Mouse (Mus musculus) neural tube, embryonic 15.5 days (tissue): ENCODE measurements at regions not wholly inside any gene's neighbourhood (a gene's known extent, or its start where the extent isn't known, plus 50 kb on each side); places are given as distances from the start of the nearest gene placed in this dataset.
"Not testable (repeated sequence)": the region's sequence is repeated elsewhere in the genome, so short reads cannot be mapped to it uniquely, and the experiment has no call there.

Experiments
- ATAC-seq: fragments of 200-750 bp; cut with Nextera tagmentation; 2 replicates; pipeline ENCODE4 v1.8.0; 2017; ENCODE audit warnings: mild to moderate bottlenecking, moderate TSS enrichment, moderate library complexity; ENCODE audit not compliant: low FRiP score
- H3K27ac ChIP-seq: fragments of 300-500 bp; sonication (generic); replicated peaks from 2 replicates; pipeline ENCODE4 v1.5.1; 2015; ENCODE audit warnings: mild to moderate bottlenecking, inconsistent platforms
- H3K27me3 ChIP-seq: fragments of 300-500 bp; sonication (generic); replicated peaks from 2 replicates; pipeline ENCODE4 v1.6.1; 2015; ENCODE audit warnings: inconsistent platforms
- H3K36me3 ChIP-seq: fragments of 300-500 bp; sonication (generic); 2 replicates; pipeline ENCODE4 v1.6.1; 2015; ENCODE audit warnings: inconsistent platforms
- H3K4me1 ChIP-seq: fragments of 300-500 bp; sonication (generic); 2 replicates; pipeline ENCODE4 v1.6.1; 2015; ENCODE audit warnings: inconsistent platforms
- H3K4me2 ChIP-seq: fragments of 300-500 bp; sonication (generic); 2 replicates; pipeline ENCODE4 v1.6.1; 2015; ENCODE audit warnings: inconsistent platforms, mild to moderate bottlenecking, moderate library complexity
- H3K4me3 ChIP-seq: fragments of 300-500 bp; sonication (generic); replicated peaks from 2 replicates; pipeline ENCODE4 v1.5.1; 2015; ENCODE audit warnings: mild to moderate bottlenecking, inconsistent platforms
- H3K9ac ChIP-seq: fragments of 300-500 bp; sonication (generic); replicated peaks from 2 replicates; pipeline ENCODE4 v1.6.1; 2015; ENCODE audit warnings: mild to moderate bottlenecking, inconsistent platforms
- H3K9me3 ChIP-seq: fragments of 300-500 bp; sonication (generic); replicated peaks from 2 replicates; pipeline ENCODE4 v1.6.1; 2016; ENCODE audit warnings: inconsistent platforms
- WGBS: fragments of 180-500 bp; shearing (Covaris S2); methylation state at CpG from one replicate; pipeline ENCODE4 v1.1.7; 2015; ENCODE audit warnings: mixed read lengths; 5-methylcytosine and 5-hydroxymethylcytosine counted together

GRCm38 (mm10) chr3:8143016-8143415 is 1466.9 kb downstream of the Zfp704 start:
- Histone ChIP-seq H3K36me3 (no peaks in the 10 kb centered on the region), H3K9ac (no peak overlapping the region), H3K4me1 (no peaks in the 10 kb centered on the region), H3K27me3 (no peaks in the 10 kb centered on the region), H3K4me3 (no peak overlapping the region), H3K4me2 (no peak overlapping the region), H3K27ac (no peak overlapping the region), H3K9me3 (0 out of 2 replicates have a peak, but pooled peaks cover 3% of the 10 kb centered on the region)
- 85% methylated on average over 2 of the region's 2 CpGs for WGBS
- ATAC-seq: no peak

GRCm38 (mm10) chr3:8142190-8142589 is 1467.7 kb downstream of the Zfp704 start:
- Histone ChIP-seq H3K27me3 (no peaks in the 10 kb centered on the region), H3K4me3 (no peak overlapping the region), H3K4me1 (no peaks in the 10 kb centered on the region), H3K4me2 (no peak overlapping the region), H3K27ac (no peak overlapping the region), H3K9ac (no peak overlapping the region), H3K9me3 (0 out of 2 replicates have a peak, but pooled peaks cover 2% of the 10 kb centered on the region), H3K36me3 (no peaks in the 10 kb centered on the region)
- 78% methylated on average over 3 of the region's 3 CpGs for WGBS
- no peak for ATAC-seq

GRCm38 (mm10) chr3:8141664-8142084 is 1468.2 kb downstream of the Zfp704 start:
- H3K4me1 ChIP-seq: no peaks in the 10 kb centered on the region
- ATAC-seq: no peak
- no peak overlapping the region for H3K9ac ChIP-seq
- H3K9me3 ChIP-seq: no peaks in the 10 kb centered on the region
- no peaks in the 10 kb centered on the region for H3K27me3 ChIP-seq
- H3K27ac ChIP-seq: no peak overlapping the region
- H3K36me3 ChIP-seq: no peaks in the 10 kb centered on the region
- no peak overlapping the region for H3K4me2 ChIP-seq
- 53% methylated on average over 2 of the region's 2 CpGs for WGBS
- H3K4me3 ChIP-seq: no peak overlapping the region

GRCm38 (mm10) chr3:8123641-8124040 is 1486.2 kb downstream of the Zfp704 start:
- not testable (repeated sequence) for ATAC-seq, H3K36me3 ChIP-seq, H3K4me2 ChIP-seq, H3K9me3 ChIP-seq, H3K4me1 ChIP-seq, H3K27ac ChIP-seq, H3K4me3 ChIP-seq, H3K27me3 ChIP-seq, H3K9ac ChIP-seq
- WGBS: 46% methylated on average over 1 of the region's 1 CpGs

GRCm38 (mm10) chr3:8123141-8123540 is 1486.7 kb downstream of the Zfp704 start:
- Histone ChIP-seq H3K36me3 (no peaks in the 10 kb centered on the region), H3K9me3 (no peaks in the 10 kb centered on the region), H3K27me3 (no peaks in the 10 kb centered on the region), H3K4me1 (no peaks in the 10 kb centered on the region), H3K4me2 (no peak overlapping the region), H3K9ac (no peak overlapping the region), H3K27ac (no peak overlapping the region), H3K4me3 (no peak overlapping the region)
- 70% methylated on average over 3 of the region's 3 CpGs for WGBS
- ATAC-seq: no peak

- H3K9me3 ChIP-seq: no peaks in the 10 kb centered on the region
- H3K4me1 ChIP-seq: no peaks in the 10 kb centered on the region
- no peak overlapping the region for H3K27ac ChIP-seq
- H3K4me2 ChIP-seq: no peak overlapping the region
- ATAC-seq: no peak
- no peaks in the 10 kb centered on the region for H3K36me3 ChIP-seq
- WGBS: 86% methylated on average over 1 of the region's 1 CpGs
- H3K9ac ChIP-seq: no peak overlapping the region
- no peak overlapping the region for H3K4me3 ChIP-seq
- H3K27me3 ChIP-seq: no peaks in the 10 kb centered on the region
Observed at GRCm38 (mm10) chr3:8098291-8098690, 1478.0 kb upstream of the 1700008P02Rik start.

- no peak overlapping the region for H3K27ac ChIP-seq
- WGBS: 85% methylated on average over 2 of the region's 2 CpGs
- no peaks in the 10 kb centered on the region for H3K4me1 ChIP-seq
- no peak overlapping the region for H3K4me2 ChIP-seq
- H3K4me3 ChIP-seq: no peak overlapping the region
- H3K9ac ChIP-seq: no peak overlapping the region
- H3K36me3 ChIP-seq: no peaks in the 10 kb centered on the region
- H3K9me3 ChIP-seq: no peaks in the 10 kb centered on the region
- ATAC-seq: no peak
- no peaks in the 10 kb centered on the region for H3K27me3 ChIP-seq
Observed at GRCm38 (mm10) chr3:8084749-8085148, 1464.5 kb upstream of the 1700008P02Rik start.

- Histone ChIP-seq H3K27ac (no peak overlapping the region), H3K9me3 (no peaks in the 10 kb centered on the region), H3K36me3 (no peaks in the 10 kb centered on the region), H3K27me3 (no peaks in the 10 kb centered on the region), H3K4me1 (no peaks in the 10 kb centered on the region), H3K4me2 (no peak overlapping the region), H3K9ac (no peak overlapping the region), H3K4me3 (no peak overlapping the region)
- no peak for ATAC-seq
Observed at GRCm38 (mm10) chr3:8053711-8054110, 1433.5 kb upstream of the 1700008P02Rik start.

GRCm38 (mm10) chr3:8051167-8051566 is 1430.9 kb upstream of the 1700008P02Rik start:
- no peak for ATAC-seq
- Histone ChIP-seq H3K36me3 (no peaks in the 10 kb centered on the region), H3K27ac (no peak overlapping the region), H3K9me3 (no peaks in the 10 kb centered on the region), H3K4me1 (no peaks in the 10 kb centered on the region), H3K9ac (no peak overlapping the region), H3K4me3 (no peak overlapping the region), H3K4me2 (no peak overlapping the region), H3K27me3 (no peaks in the 10 kb centered on the region)
- 83% methylated on average over 4 of the region's 4 CpGs for WGBS

- ATAC-seq: no peak
- no peaks in the 10 kb centered on the region for H3K9me3 ChIP-seq
- no peak overlapping the region for H3K27ac ChIP-seq
- no peak overlapping the region for H3K4me2 ChIP-seq
- no peaks in the 10 kb centered on the region for H3K4me1 ChIP-seq
- no peaks in the 10 kb centered on the region for H3K27me3 ChIP-seq
- WGBS: 82% methylated on average over 1 of the region's 1 CpGs
- no peaks in the 10 kb centered on the region for H3K36me3 ChIP-seq
- no peak overlapping the region for H3K4me3 ChIP-seq
- no peak overlapping the region for H3K9ac ChIP-seq
Observed at GRCm38 (mm10) chr3:8049706-8050105, 1429.5 kb upstream of the 1700008P02Rik start.

GRCm38 (mm10) chr3:8046348-8046747 is 1426.1 kb upstream of the 1700008P02Rik start:
- Histone ChIP-seq H3K27me3 (no peaks in the 10 kb centered on the region), H3K4me2 (no peak overlapping the region), H3K4me3 (no peak overlapping the region), H3K9ac (no peak overlapping the region), H3K9me3 (no peaks in the 10 kb centered on the region), H3K4me1 (no peaks in the 10 kb centered on the region), H3K27ac (no peak overlapping the region), H3K36me3 (no peaks in the 10 kb centered on the region)
- ATAC-seq: no peak
- WGBS: 66% methylated on average over 3 of the region's 3 CpGs

- no peak for ATAC-seq
- Histone ChIP-seq H3K27me3 (no peaks in the 10 kb centered on the region), H3K9me3 (no peaks in the 10 kb centered on the region), H3K4me3 (no peak overlapping the region), H3K27ac (no peak overlapping the region), H3K4me1 (0 out of 2 replicates have a peak, but pooled peaks cover 3% of the 10 kb centered on the region), H3K9ac (no peak overlapping the region), H3K4me2 (no peak overlapping the region), H3K36me3 (no peaks in the 10 kb centered on the region)
- 24% methylated on average over 1 of the region's 1 CpGs for WGBS
Observed at GRCm38 (mm10) chr3:8036697-8037096, 1416.5 kb upstream of the 1700008P02Rik start.
